Mouse (Mus musculus) liver, embryonic 14.5 days (tissue): ENCODE measurements at regions not wholly inside any gene's neighbourhood (a gene's known extent, or its start where the extent isn't known, plus 50 kb on each side); places are given as distances from the start of the nearest gene placed in this dataset.

Source experiments
- ATAC-seq: fragments of 200-750 bp; cut with Nextera tagmentation; 2 replicates; pipeline ENCODE4 v1.8.0; 2017; ENCODE audit warnings: moderate number of reproducible peaks, mild to moderate bottlenecking, moderate library complexity; ENCODE audit not compliant: insufficient read depth
- DNase-seq, 3 experiments: peaks; one replicate each; pipeline ENCODE4 v3.0.0-alpha.2; 2012 to 2013; ENCODE audit warnings: low read depth in 3 of 3, low spot score in 3 of 3
- H3K27ac ChIP-seq: fragments of 300-500 bp; sonication (generic); 2 replicates; pipeline ENCODE4 v1.5.1; 2014; ENCODE audit warnings: moderate library complexity, mild to moderate bottlenecking, control low read depth, inconsistent platforms
- H3K27me3 ChIP-seq: fragments of 300-500 bp; sonication (generic); 2 replicates; pipeline ENCODE4 v1.6.1; 2014; ENCODE audit warnings: mild to moderate bottlenecking, low read length, moderate library complexity; ENCODE audit not compliant: control insufficient read depth, insufficient read depth
- H3K36me3 ChIP-seq: fragments of 300-500 bp; sonication (generic); replicated peaks from 2 replicates; pipeline ENCODE4 v1.6.1; 2014; ENCODE audit warnings: low read depth; ENCODE audit not compliant: control insufficient read depth, insufficient read depth
- H3K4me1 ChIP-seq, 2 experiments: fragments of 200-500 bp in 1 of 2; fragments of 300-500 bp in 1 of 2; sonication (generic) in 1 of 2; replicated peaks; 2 replicates each; pipeline ENCODE4 v1.6.1; 2012 to 2014; ENCODE audit warnings: antibody characterized with exemption in 1 of 2, inconsistent platforms in 1 of 2, low read length in 1 of 2; ENCODE audit not compliant: control insufficient read depth in 2 of 2, insufficient read depth in 2 of 2
- H3K4me2 ChIP-seq: fragments of 300-500 bp; sonication (generic); 2 replicates; pipeline ENCODE4 v1.6.1; 2014; ENCODE audit warnings: low read depth, mild to moderate bottlenecking, control low read depth, moderate library complexity
- H3K4me3 ChIP-seq, 2 experiments: fragments of 200-500 bp in 1 of 2; fragments of 300-500 bp in 1 of 2; sonication (generic) in 1 of 2; 2 replicates each; pipeline ENCODE4 v1.5.1; 2012 to 2014; ENCODE audit warnings: low read depth in 2 of 2, low read length in 2 of 2, mild to moderate bottlenecking in 2 of 2, control low read depth in 1 of 2, inconsistent platforms in 1 of 2, moderate library complexity in 1 of 2; ENCODE audit not compliant: insufficient read depth in 1 of 2
- H3K9ac ChIP-seq: fragments of 300-500 bp; sonication (generic); replicated peaks from 2 replicates; pipeline ENCODE4 v1.6.1; 2014; ENCODE audit warnings: mild to moderate bottlenecking, control low read depth, moderate library complexity
- H3K9me3 ChIP-seq: fragments of 300-500 bp; sonication (generic); 2 replicates; pipeline ENCODE4 v1.6.1; 2016; ENCODE audit warnings: low read length, mixed read lengths; ENCODE audit not compliant: control insufficient read depth
- CTCF ChIP-seq: IDR thresholded peaks from 2 replicates; pipeline ENCODE4 v1.5.1; 2016; ENCODE audit warnings: antibody characterized with exemption, low read depth, control low read depth
- EP300 ChIP-seq: IDR thresholded peaks from 2 replicates; pipeline ENCODE4 v1.6.1; 2016; ENCODE audit warnings: antibody characterized with exemption, low read depth
- WGBS: fragments of 180-500 bp; shearing (Covaris S2); extraction: QIAGEN DNeasy Blood & Tissue Kit; methylation state at CpG from one replicate; pipeline ENCODE4 v1.1.7; 2014; ENCODE audit not compliant: insufficient replicate concordance; 5-methylcytosine and 5-hydroxymethylcytosine counted together

DNA sequence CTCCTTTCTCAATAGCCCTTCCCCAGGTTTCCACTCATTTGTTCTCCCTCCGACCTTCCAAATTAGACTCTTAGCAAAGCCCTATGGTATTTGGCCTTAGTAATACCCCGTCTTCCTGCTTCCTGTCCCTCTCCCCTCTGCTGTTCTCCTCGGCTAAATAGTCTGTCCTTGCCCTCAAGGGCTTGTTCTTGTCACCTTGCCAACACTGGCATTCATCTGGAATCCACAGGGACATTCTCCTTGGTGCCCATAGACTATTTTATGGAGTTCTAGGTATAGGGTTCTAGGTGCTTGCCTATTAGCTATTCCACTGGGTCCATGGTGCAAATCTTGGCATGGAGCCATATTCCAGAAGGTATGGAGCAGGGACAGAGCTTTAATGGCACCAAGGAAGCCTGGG lies 259.2 kb upstream of the Gm4791 start:
- Histone ChIP-seq H3K27ac (no peak overlapping the region), H3K27me3 (no peaks in the 10 kb centered on the region), H3K36me3 (no peaks in the 10 kb centered on the region), H3K4me3 (no peak overlapping the region), H3K9me3 (no peaks in the 10 kb centered on the region), H3K9ac (no peak overlapping the region), H3K4me2 (no peak overlapping the region), H3K4me1 (no peaks in the 10 kb centered on the region)
- 23% methylated on average over 3 of the region's 3 CpGs for WGBS
- DNase-seq (no peak), ATAC-seq (no peak)
- TF ChIP-seq EP300: no peak
- TF ChIP-seq CTCF: no peak

DNA sequence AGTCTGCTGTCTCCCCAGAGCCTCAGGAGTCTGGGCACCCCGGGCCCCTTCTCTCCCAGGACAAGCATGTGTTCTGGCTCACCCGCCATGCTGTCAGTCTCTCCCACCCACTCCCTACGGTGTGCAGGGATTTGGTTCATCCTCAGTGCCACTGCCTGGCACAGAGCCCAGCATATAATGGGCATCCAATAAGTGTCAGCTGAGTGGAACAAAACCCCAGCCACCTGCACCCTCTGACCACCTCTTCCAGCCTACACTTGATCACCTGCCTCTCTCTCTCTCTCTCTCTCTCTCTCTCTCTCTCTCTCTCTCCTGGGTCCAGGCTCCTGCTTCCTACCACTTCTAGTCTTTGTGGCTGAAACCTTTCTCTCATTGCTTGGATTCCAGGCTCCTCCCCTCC lies 259.9 kb upstream of the Gm4791 start:
- DNase-seq (no peak), ATAC-seq (no peak)
- H3K4me3 ChIP-seq: no peak overlapping the region
- H3K27me3 ChIP-seq: no peaks in the 10 kb centered on the region
- no peak overlapping the region for H3K9ac ChIP-seq
- no peaks in the 10 kb centered on the region for H3K4me1 ChIP-seq
- TF ChIP-seq CTCF (no peak), EP300 (no peak)
- no peak overlapping the region for H3K27ac ChIP-seq
- no peaks in the 10 kb centered on the region for H3K36me3 ChIP-seq
- 53% methylated on average over 3 of the region's 3 CpGs for WGBS
- H3K9me3 ChIP-seq: no peaks in the 10 kb centered on the region
- H3K4me2 ChIP-seq: no peak overlapping the region

GRCm38 (mm10) chr9:46738056-46738455 lies 260.5 kb upstream of the Gm4791 start:
- 47% methylated on average over 4 of the region's 4 CpGs for WGBS
- TF ChIP-seq EP300: no peak
- TF ChIP-seq CTCF: no peak

DNA sequence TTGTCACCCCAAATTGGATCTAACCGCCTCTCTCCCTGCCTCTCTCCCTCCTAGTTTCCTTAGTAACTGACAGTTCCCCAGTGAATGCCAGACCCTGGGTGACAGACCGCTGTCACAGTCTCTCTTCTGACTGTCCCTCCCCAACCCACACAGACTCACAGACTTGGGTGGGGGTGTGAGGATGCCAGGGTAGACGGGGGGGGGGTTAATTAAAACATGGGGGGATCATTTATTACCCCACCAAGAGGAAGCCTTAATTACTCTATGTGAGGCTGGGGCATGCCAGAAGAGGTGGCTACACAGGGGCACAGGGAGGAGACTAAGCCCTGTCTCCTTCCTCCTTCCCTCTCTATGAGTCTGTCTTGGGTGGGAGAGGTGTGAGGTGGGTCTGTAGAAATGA lies 261.1 kb upstream of the Gm4791 start:
- H3K4me2 ChIP-seq: no peak overlapping the region
- no peaks in the 10 kb centered on the region for H3K4me1 ChIP-seq
- no peaks in the 10 kb centered on the region for H3K27me3 ChIP-seq
- H3K36me3 ChIP-seq: no peaks in the 10 kb centered on the region
- H3K27ac ChIP-seq: no peak overlapping the region
- H3K9me3 ChIP-seq: no peaks in the 10 kb centered on the region
- ATAC-seq (no peak), DNase-seq (no peak)
- TF ChIP-seq CTCF: no peak
- no peak for TF ChIP-seq EP300
- H3K4me3 ChIP-seq: no peak overlapping the region
- WGBS: 35% methylated on average over 3 of the region's 3 CpGs
- no peak overlapping the region for H3K9ac ChIP-seq

More at GRCm38 (mm10) chr9:46738056-46738455, 260.5 kb upstream of the Gm4791 start:
- no peaks in the 10 kb centered on the region for H3K36me3 ChIP-seq
- no peaks in the 10 kb centered on the region for H3K4me1 ChIP-seq
- H3K27ac ChIP-seq: no peak overlapping the region
- DNase-seq (no peak), ATAC-seq (no peak)
- no peaks in the 10 kb centered on the region for H3K27me3 ChIP-seq
- no peak overlapping the region for H3K9ac ChIP-seq
- H3K4me2 ChIP-seq: no peak overlapping the region
- H3K4me3 ChIP-seq: no peak overlapping the region
- no peaks in the 10 kb centered on the region for H3K9me3 ChIP-seq

- no peaks in the 10 kb centered on the region for H3K4me1 ChIP-seq
- no peak overlapping the region for H3K27ac ChIP-seq
- H3K9ac ChIP-seq: no peak overlapping the region
- no peak for DNase-seq
- ATAC-seq: no peak
- no peak overlapping the region for H3K4me2 ChIP-seq
- no peaks in the 10 kb centered on the region for H3K27me3 ChIP-seq
- H3K4me3 ChIP-seq: no peak overlapping the region
- no peaks in the 10 kb centered on the region for H3K9me3 ChIP-seq
- TF ChIP-seq EP300 (no peak), CTCF (no peak)
- no peaks in the 10 kb centered on the region for H3K36me3 ChIP-seq
These were observed 262.3 kb upstream of the Gm4791 start for GRCm38 (mm10) chr9:46736232-46736631.
